Mouse (Mus musculus) limb, embryonic 15.5 days (tissue): ENCODE measurements around the gene Timeless. TPM values are rescaled to one million over a fixed set of nuclear protein-coding genes. Genes with fewer than 3 reads are reported as not detected.
A peak's percentile ranks its signal among the peaks of the same experiment; 100 is the strongest.

Source experiments
- ATAC-seq: fragments of 200-750 bp; cut with Nextera tagmentation; 2 replicates; pipeline ENCODE4 v1.8.0; 2017; ENCODE audit warnings: low read depth, moderate TSS enrichment; ENCODE audit not compliant: insufficient number of reproducible peaks, low FRiP score, low TSS enrichment
- H3K27ac ChIP-seq: fragments of 300-500 bp; sonication (generic); 2 replicates; pipeline ENCODE4 v1.5.1; 2015; ENCODE audit warnings: moderate library complexity, mild to moderate bottlenecking, inconsistent platforms
- H3K27me3 ChIP-seq: fragments of 300-500 bp; sonication (generic); 2 replicates; pipeline ENCODE4 v1.6.1; 2015; ENCODE audit warnings: inconsistent platforms
- H3K36me3 ChIP-seq: fragments of 300-500 bp; sonication (generic); 2 replicates; pipeline ENCODE4 v1.6.1; 2015; ENCODE audit warnings: inconsistent platforms
- H3K4me1 ChIP-seq: fragments of 300-500 bp; sonication (generic); 2 replicates; pipeline ENCODE4 v1.6.1; 2015; ENCODE audit warnings: inconsistent platforms
- H3K4me2 ChIP-seq: fragments of 300-500 bp; sonication (generic); 2 replicates; pipeline ENCODE4 v1.6.1; 2015; ENCODE audit warnings: mild to moderate bottlenecking, inconsistent platforms
- H3K4me3 ChIP-seq: fragments of 300-500 bp; sonication (generic); 2 replicates; pipeline ENCODE4 v1.5.1; 2015; ENCODE audit warnings: mild to moderate bottlenecking, inconsistent platforms
- H3K9ac ChIP-seq: fragments of 300-500 bp; sonication (generic); 2 replicates; pipeline ENCODE4 v1.6.1; 2015; ENCODE audit warnings: inconsistent platforms
- H3K9me3 ChIP-seq: fragments of 300-500 bp; sonication (generic); 2 replicates; pipeline ENCODE4 v1.6.1; 2016; ENCODE audit warnings: inconsistent platforms
- WGBS: fragments of 180-500 bp; shearing (Covaris S2); methylation state at CpG from one replicate; pipeline ENCODE4 v1.1.7; 2015; 5-methylcytosine and 5-hydroxymethylcytosine counted together
- polyA plus RNA-seq: library from polyadenylated mRNA; unstranded; fragments of >200 nt; fragmentation: Nextera tagmentation; extraction: Ambion mirVana; gene quantifications from 2 replicates; pipeline ENCODE4 v1.2.1, GENCODE M21; 2015

Timeless gene
- polyA plus RNA-seq, 1 experiment from 2014 or later = 46.2 TPM

DNA sequence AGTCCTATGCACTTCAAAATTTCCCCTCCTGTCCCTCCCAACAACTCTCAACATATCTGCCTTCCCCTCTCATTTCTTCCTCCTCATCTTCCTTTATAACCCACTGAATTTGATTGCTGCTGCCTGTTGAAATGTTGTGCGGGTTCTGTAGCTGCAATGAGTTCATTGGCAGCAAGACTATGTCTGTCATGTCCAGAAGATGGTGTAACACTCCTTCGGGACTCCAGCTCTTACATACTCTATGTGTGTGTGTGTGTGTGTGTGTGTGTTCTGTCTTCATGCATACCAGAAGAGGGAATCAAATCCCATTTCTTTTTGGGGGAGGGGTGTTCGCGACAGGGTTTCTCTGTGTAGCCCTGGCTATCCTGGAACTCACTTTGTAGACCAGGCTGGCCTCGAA is 16.9 kb upstream of the Timeless start:
- Histone ChIP-seq H3K4me3 (no peak overlapping the region), H3K36me3 (no peaks in the 10 kb centered on the region; the same call in 1 of the 2 replicates), H3K4me2 (no peak overlapping the region), H3K9ac (no peak overlapping the region), H3K27ac (no peak overlapping the region), H3K4me1 (peaks cover 17% of the 10 kb centered on the region), H3K9me3 (no peaks in the 10 kb centered on the region), H3K27me3 (no peaks in the 10 kb centered on the region)
- WGBS = 84% methylated on average over 5 of the region's 5 CpGs
- no peak for ATAC-seq

GRCm38 (mm10) chr10:128218387-128219117 is 13.3 kb upstream of the Timeless start:
- Histone ChIP-seq H3K4me2 (no peak overlapping the region), H3K9me3 (no peaks in the 10 kb centered on the region), H3K27me3 (no peaks in the 10 kb centered on the region), H3K4me1 (no peaks in the 10 kb centered on the region), H3K9ac (no peak overlapping the region), H3K4me3 (no peak overlapping the region), H3K36me3 (no peaks in the 10 kb centered on the region), H3K27ac (no peak overlapping the region)
- ATAC-seq = no peak
- 92% methylated on average over 18 of the region's 18 CpGs for WGBS

DNA sequence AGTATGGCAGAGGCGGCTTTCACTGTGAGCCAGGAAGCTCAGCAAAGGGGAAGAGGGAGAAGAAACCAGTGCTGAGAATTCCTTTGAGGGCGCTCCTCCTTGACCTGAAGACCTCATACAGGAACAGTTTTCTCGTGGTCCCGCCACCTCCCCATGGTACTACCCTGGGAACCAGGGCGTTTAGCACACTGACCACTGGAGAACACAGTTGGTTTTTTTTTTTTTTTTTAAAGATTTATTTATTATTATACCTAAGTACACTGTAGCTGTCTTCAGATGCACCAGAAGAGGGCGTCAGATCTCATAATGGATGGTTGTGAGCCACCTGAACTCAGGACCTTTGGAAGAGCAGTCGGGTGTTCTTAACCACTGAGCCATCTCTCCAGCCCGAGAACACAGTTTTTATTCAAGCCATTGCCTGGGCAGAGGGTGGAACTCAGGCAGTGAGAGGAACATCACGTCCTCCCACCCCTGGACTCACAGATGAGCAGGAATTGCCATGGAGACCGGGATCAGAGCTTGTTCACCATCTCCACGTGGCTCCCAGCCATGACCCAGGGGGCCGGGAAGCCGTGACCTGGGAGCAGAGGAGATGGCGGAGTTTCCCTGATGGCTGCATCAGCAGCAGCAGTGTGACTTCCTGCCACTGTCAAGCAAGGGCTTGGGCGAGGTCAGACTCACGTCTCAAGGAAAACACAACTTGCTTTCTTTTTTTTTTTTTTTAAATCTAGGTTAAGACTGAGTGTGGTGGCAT is 10.2 kb upstream of the Timeless start:
- no peak overlapping the region for H3K9ac ChIP-seq
- no peaks in the 10 kb centered on the region for H3K27me3 ChIP-seq
- H3K4me3 ChIP-seq = no peak overlapping the region
- 64% methylated on average over 16 of the region's 16 CpGs for WGBS
- no peaks in the 10 kb centered on the region for H3K36me3 ChIP-seq
- no peak for ATAC-seq
- no peaks in the 10 kb centered on the region for H3K9me3 ChIP-seq
- no peak overlapping the region for H3K27ac ChIP-seq
- H3K4me2 ChIP-seq = no peak overlapping the region
- peaks cover 14% of the 10 kb centered on the region; the same call in 1 of the 2 replicates for H3K4me1 ChIP-seq

GRCm38 (mm10) chr10:128225064-128225463 is 6.8 kb upstream of the Timeless start:
- H3K36me3 ChIP-seq = no peaks in the 10 kb centered on the region
- H3K9ac ChIP-seq = no peak overlapping the region
- no peak overlapping the region for H3K4me2 ChIP-seq
- H3K9me3 ChIP-seq = no peaks in the 10 kb centered on the region
- ATAC-seq = no peak
- peak overlapping the region; percentile 57 for H3K27ac ChIP-seq
- 36% methylated on average over 5 of the region's 5 CpGs for WGBS
- H3K4me1 ChIP-seq = peaks cover 14% of the 10 kb centered on the region; the same call in 1 of the 2 replicates
- H3K4me3 ChIP-seq = no peak overlapping the region
- no peaks in the 10 kb centered on the region for H3K27me3 ChIP-seq

DNA sequence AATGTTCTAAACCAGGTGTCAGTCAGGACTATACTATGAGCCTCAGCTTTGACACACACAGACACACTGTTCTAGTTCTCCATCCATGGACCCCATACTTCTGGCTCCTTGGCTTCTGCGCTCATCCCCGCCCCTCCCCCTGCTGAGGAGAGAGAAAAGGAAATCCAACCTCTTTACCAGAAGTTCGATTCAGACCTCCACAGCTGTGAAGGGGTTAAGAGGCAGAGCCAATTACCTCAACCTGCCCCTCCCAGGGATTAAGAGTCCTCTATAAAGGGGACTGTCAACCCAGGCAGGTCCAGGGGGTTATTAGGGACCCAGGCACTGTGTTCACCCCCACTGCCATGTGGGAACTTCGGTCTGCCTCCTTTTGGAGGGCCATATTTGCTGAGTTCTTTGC is 6.3 kb upstream of the Timeless start, which contains the start of gene Mip:
Gene Mip (plus strand): TSS at position 301 of the 400 bp plus-strand sequence.
- H3K36me3 ChIP-seq = no peaks in the 10 kb centered on the region
- no peak within 1 kb of the TSS for H3K4me3 ChIP-seq
- 50% methylated on average over 4 of the region's 4 CpGs for WGBS
- peak within 1 kb of the TSS; percentile 57 for H3K27ac ChIP-seq
- ATAC-seq = no peak
- H3K9ac ChIP-seq = no peak within 1 kb of the TSS
- H3K9me3 ChIP-seq = no peaks in the 10 kb centered on the region
- H3K4me1 ChIP-seq = peaks cover 15% of the 10 kb centered on the region; the same call in 1 of the 2 replicates
- no peaks in the 10 kb centered on the region for H3K27me3 ChIP-seq
- H3K4me2 ChIP-seq = no peak within 1 kb of the TSS

GRCm38 (mm10) chr10:128227592-128227991 is 4.3 kb upstream of the Timeless start:
- H3K27me3 ChIP-seq = no peaks in the 10 kb centered on the region
- H3K27ac ChIP-seq = no peak overlapping the region
- no peak overlapping the region for H3K4me2 ChIP-seq
- no peaks in the 10 kb centered on the region for H3K9me3 ChIP-seq
- H3K36me3 ChIP-seq = no peaks in the 10 kb centered on the region
- ATAC-seq = no peak
- H3K9ac ChIP-seq = no peak overlapping the region
- WGBS = 61% methylated on average over 9 of the region's 9 CpGs
- no peak overlapping the region for H3K4me3 ChIP-seq
- H3K4me1 ChIP-seq = peaks cover 22% of the 10 kb centered on the region

DNA sequence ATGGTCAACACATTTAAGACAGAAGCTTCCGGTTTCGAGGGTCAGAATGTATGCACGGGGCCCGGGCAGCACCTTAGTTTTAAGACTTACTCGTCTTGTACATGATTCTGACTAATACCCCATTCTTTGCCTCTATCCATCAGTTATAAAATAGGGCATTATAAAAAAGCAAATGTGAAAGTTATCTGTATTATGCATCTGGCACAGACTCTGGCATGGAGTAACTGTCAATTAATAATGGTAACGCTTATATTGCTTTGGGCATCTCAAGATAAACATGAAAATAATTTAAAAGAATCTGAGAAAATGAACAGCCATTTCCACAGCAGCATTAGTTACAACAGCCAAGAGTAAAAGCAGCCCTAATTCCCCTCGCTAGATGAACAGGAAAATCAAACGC is 3.9 kb upstream of the Timeless start:
- WGBS = 88% methylated on average over 8 of the region's 8 CpGs
- Histone ChIP-seq H3K4me2 (no peak overlapping the region), H3K36me3 (no peaks in the 10 kb centered on the region), H3K9ac (no peak overlapping the region), H3K9me3 (no peaks in the 10 kb centered on the region), H3K27ac (no peak overlapping the region), H3K27me3 (no peaks in the 10 kb centered on the region), H3K4me1 (peaks cover 26% of the 10 kb centered on the region), H3K4me3 (no peak overlapping the region)
- ATAC-seq = no peak

GRCm38 (mm10) chr10:128230582-128230981 is 1.3 kb upstream of the Timeless start:
- H3K9me3 ChIP-seq = no peaks in the 10 kb centered on the region
- WGBS = 57% methylated on average over 12 of the region's 12 CpGs
- H3K4me2 ChIP-seq = no peak overlapping the region; the same call in 1 of the 2 replicates
- H3K9ac ChIP-seq = no peak overlapping the region
- H3K27ac ChIP-seq = peak overlapping the region; percentile 94
- ATAC-seq = no peak
- 0 out of 2 replicates have a peak, but pooled peaks cover 4% of the 10 kb centered on the region for H3K36me3 ChIP-seq
- peaks cover 16% of the 10 kb centered on the region for H3K4me1 ChIP-seq
- peak overlapping the region; percentile 82; the same call in 1 of the 2 replicates for H3K4me3 ChIP-seq
- no peaks in the 10 kb centered on the region for H3K27me3 ChIP-seq

DNA sequence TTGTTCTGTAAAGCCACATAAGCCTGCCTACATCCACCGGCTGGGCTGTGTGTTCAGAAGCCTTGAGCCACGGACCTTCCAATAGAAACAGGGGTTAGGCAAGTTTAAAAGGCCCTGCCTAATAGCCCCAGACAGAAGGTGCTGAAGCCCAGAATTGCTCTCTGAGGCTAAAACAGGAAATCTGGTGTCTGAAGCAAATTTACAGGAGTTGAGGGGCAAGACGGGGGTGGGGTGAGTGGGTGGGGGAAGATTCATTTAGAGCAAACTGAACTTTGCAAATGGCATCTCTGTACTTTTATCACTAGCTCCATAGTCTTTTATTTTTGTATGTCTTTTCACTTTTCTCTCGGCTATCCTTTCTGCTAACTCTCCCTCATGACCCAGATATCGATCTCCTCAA is 719 bp upstream of the Timeless start:
- no peaks in the 10 kb centered on the region for H3K27me3 ChIP-seq
- peak overlapping the region; percentile 63; the same call in 1 of the 2 replicates for H3K9ac ChIP-seq
- H3K27ac ChIP-seq = peak overlapping the region; percentile 94
- WGBS = 8% methylated on average over 5 of the region's 5 CpGs
- H3K9me3 ChIP-seq = no peaks in the 10 kb centered on the region
- peak overlapping the region; percentile 65 for H3K4me2 ChIP-seq
- peak overlapping the region; percentile 82 for H3K4me3 ChIP-seq
- H3K36me3 ChIP-seq = 0 out of 2 replicates have a peak, but pooled peaks cover 6% of the 10 kb centered on the region
- no peak for ATAC-seq
- peaks cover 13% of the 10 kb centered on the region for H3K4me1 ChIP-seq

GRCm38 (mm10) chr10:128232420-128232985 is 638 bp downstream of the Timeless start:
- peak overlapping the region; percentile 65 for H3K4me2 ChIP-seq
- H3K4me1 ChIP-seq = peaks cover 13% of the 10 kb centered on the region
- peak overlapping the region; percentile 63 for H3K9ac ChIP-seq
- H3K9me3 ChIP-seq = no peaks in the 10 kb centered on the region
- no peaks in the 10 kb centered on the region for H3K27me3 ChIP-seq
- peak overlapping the region; percentile 94 for H3K27ac ChIP-seq
- ATAC-seq = no peak; the same call in 1 of the 2 replicates
- 0 out of 2 replicates have a peak, but pooled peaks cover 6% of the 10 kb centered on the region for H3K36me3 ChIP-seq
- peak overlapping the region; percentile 82 for H3K4me3 ChIP-seq
- WGBS = under 1% methylated on average over 14 of the region's 14 CpGs

- Histone ChIP-seq H3K36me3 (peaks cover 24% of the 10 kb centered on the region), H3K4me3 (no peak overlapping the region), H3K27me3 (no peaks in the 10 kb centered on the region), H3K9me3 (no peaks in the 10 kb centered on the region), H3K4me2 (no peak overlapping the region), H3K4me1 (peaks cover 9% of the 10 kb centered on the region), H3K27ac (peak overlapping the region; percentile 57; the same call in 1 of the 2 replicates), H3K9ac (no peak overlapping the region)
- ATAC-seq = no peak
- 39% methylated on average over 4 of the region's 4 CpGs for WGBS
These were observed 4.5 kb downstream of the Timeless start for GRCm38 (mm10) chr10:128236321-128236720.
